Mouse (Mus musculus) liver, embryonic 14.5 days (tissue): Measurements from ENCODE around the gene Cntn5. TPM values are rescaled to one million over a fixed set of nuclear protein-coding genes. Genes with fewer than 3 reads are reported as not detected.

Experiments
- ATAC-seq: fragments of 200-750 bp; cut with Nextera tagmentation; 2 replicates; pipeline ENCODE4 v1.8.0; 2017; ENCODE audit warnings: moderate number of reproducible peaks, mild to moderate bottlenecking, moderate library complexity; ENCODE audit not compliant: insufficient read depth
- DNase-seq, 3 experiments: peaks; one replicate each; pipeline ENCODE4 v3.0.0-alpha.2; 2012 to 2013; ENCODE audit warnings: low read depth in 3 of 3, low spot score in 3 of 3
- H3K27ac ChIP-seq: fragments of 300-500 bp; sonication (generic); 2 replicates; pipeline ENCODE4 v1.5.1; 2014; ENCODE audit warnings: moderate library complexity, mild to moderate bottlenecking, control low read depth, inconsistent platforms
- H3K27me3 ChIP-seq: fragments of 300-500 bp; sonication (generic); 2 replicates; pipeline ENCODE4 v1.6.1; 2014; ENCODE audit warnings: mild to moderate bottlenecking, low read length, moderate library complexity; ENCODE audit not compliant: control insufficient read depth, insufficient read depth
- H3K36me3 ChIP-seq: fragments of 300-500 bp; sonication (generic); replicated peaks from 2 replicates; pipeline ENCODE4 v1.6.1; 2014; ENCODE audit warnings: low read depth; ENCODE audit not compliant: control insufficient read depth, insufficient read depth
- H3K4me1 ChIP-seq, 2 experiments: fragments of 200-500 bp in 1 of 2; fragments of 300-500 bp in 1 of 2; sonication (generic) in 1 of 2; replicated peaks; 2 replicates each; pipeline ENCODE4 v1.6.1; 2012 to 2014; ENCODE audit warnings: antibody characterized with exemption in 1 of 2, inconsistent platforms in 1 of 2, low read length in 1 of 2; ENCODE audit not compliant: control insufficient read depth in 2 of 2, insufficient read depth in 2 of 2
- H3K4me2 ChIP-seq: fragments of 300-500 bp; sonication (generic); 2 replicates; pipeline ENCODE4 v1.6.1; 2014; ENCODE audit warnings: low read depth, mild to moderate bottlenecking, control low read depth, moderate library complexity
- H3K4me3 ChIP-seq, 2 experiments: fragments of 200-500 bp in 1 of 2; fragments of 300-500 bp in 1 of 2; sonication (generic) in 1 of 2; 2 replicates each; pipeline ENCODE4 v1.5.1; 2012 to 2014; ENCODE audit warnings: low read depth in 2 of 2, low read length in 2 of 2, mild to moderate bottlenecking in 2 of 2, control low read depth in 1 of 2, inconsistent platforms in 1 of 2, moderate library complexity in 1 of 2; ENCODE audit not compliant: insufficient read depth in 1 of 2
- H3K9ac ChIP-seq: fragments of 300-500 bp; sonication (generic); replicated peaks from 2 replicates; pipeline ENCODE4 v1.6.1; 2014; ENCODE audit warnings: mild to moderate bottlenecking, control low read depth, moderate library complexity
- H3K9me3 ChIP-seq: fragments of 300-500 bp; sonication (generic); 2 replicates; pipeline ENCODE4 v1.6.1; 2016; ENCODE audit warnings: low read length, mixed read lengths; ENCODE audit not compliant: control insufficient read depth
- CTCF ChIP-seq: IDR thresholded peaks from 2 replicates; pipeline ENCODE4 v1.5.1; 2016; ENCODE audit warnings: antibody characterized with exemption, low read depth, control low read depth
- EP300 ChIP-seq: IDR thresholded peaks from 2 replicates; pipeline ENCODE4 v1.6.1; 2016; ENCODE audit warnings: antibody characterized with exemption, low read depth
- WGBS: fragments of 180-500 bp; shearing (Covaris S2); extraction: QIAGEN DNeasy Blood & Tissue Kit; methylation state at CpG from one replicate; pipeline ENCODE4 v1.1.7; 2014; ENCODE audit not compliant: insufficient replicate concordance; 5-methylcytosine and 5-hydroxymethylcytosine counted together
- microRNA-seq: library from miRNA; unstranded; fragments of <30 nt; microRNA quantifications from one replicate; pipeline ENCODE4, GENCODE M21; 2016
- polyA plus RNA-seq, 2 experiments: library from polyadenylated mRNA; depleted of rRNA in 1 of 2; stranded (reverse) in 1 of 2; unstranded in 1 of 2; fragments of >200 nt; fragmentation: Nextera tagmentation in 1 of 2; extraction: Ambion mirVana in 1 of 2; gene quantifications; 2 replicates each; pipeline versions ENCODE4 v1.2.1 to v1.2.3; 2012 to 2014

Cntn5 gene
- polyA plus RNA-seq, 2 experiments: not detected

DNA sequence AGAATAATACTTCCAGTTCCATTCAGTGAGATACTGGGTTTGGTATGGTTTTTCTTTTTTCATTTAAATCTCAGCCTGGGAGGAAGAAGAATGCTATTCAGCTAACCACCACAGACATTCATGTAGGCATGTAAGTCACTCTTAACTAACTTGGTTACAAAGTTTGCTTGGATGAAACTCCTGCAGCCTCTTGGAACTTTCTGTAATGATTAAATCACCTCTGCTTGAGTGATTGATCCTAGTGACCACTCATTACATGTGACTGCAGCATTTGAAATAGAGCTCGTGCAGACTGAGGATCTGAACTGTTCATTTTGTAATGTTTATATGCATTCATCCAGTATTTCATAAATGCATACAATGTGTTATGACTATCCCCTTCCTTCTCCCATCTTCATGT, 1258.3 kb downstream of the Cntn5 start:
- no peaks in the 10 kb centered on the region for H3K4me1 ChIP-seq
- TF ChIP-seq CTCF (no peak), EP300 (no peak)
- no peaks in the 10 kb centered on the region for H3K36me3 ChIP-seq
- DNase-seq (no peak), ATAC-seq (no peak)
- no peak overlapping the region for H3K4me2 ChIP-seq
- H3K4me3 ChIP-seq: no peak overlapping the region
- H3K27me3 ChIP-seq: no peaks in the 10 kb centered on the region
- 34% methylated on average over 1 of the region's 1 CpGs for WGBS
- H3K9me3 ChIP-seq: no peaks in the 10 kb centered on the region
- no peak overlapping the region for H3K27ac ChIP-seq
- no peak overlapping the region for H3K9ac ChIP-seq

Small RNAs within 50 kb of the gene (microRNA-seq; reads per million reads assigned to microRNA genes)
- gene Gm24496: not detected
- gene Gm25086: not detected
- not detected for gene Gm26195
- gene Mir6237: not detected
